Mouse (Mus musculus) liver, embryonic 13.5 days (tissue): Measurements from ENCODE around the gene Gm8439. TPM values are rescaled to one million over a fixed set of nuclear protein-coding genes. Genes with fewer than 3 reads are reported as not detected.

Experiments
- ATAC-seq: fragments of 200-750 bp; cut with Nextera tagmentation; 2 replicates; pipeline ENCODE4 v1.8.0; 2017; ENCODE audit warnings: low read depth, mild to moderate bottlenecking, moderate number of reproducible peaks, moderate library complexity
- DNase-seq: peaks from one replicate; pipeline ENCODE4 v3.0.0; 2022
- H3K27ac ChIP-seq: fragments of 300-500 bp; sonication (generic); 2 replicates; pipeline ENCODE4 v1.5.1; 2015; ENCODE audit warnings: moderate library complexity, mild to moderate bottlenecking, inconsistent platforms
- H3K27me3 ChIP-seq: fragments of 300-500 bp; sonication (generic); 2 replicates; pipeline ENCODE4 v1.6.1; 2015; ENCODE audit warnings: mild to moderate bottlenecking, inconsistent platforms
- H3K36me3 ChIP-seq: fragments of 300-500 bp; sonication (generic); 2 replicates; pipeline ENCODE4 v1.6.1; 2015; ENCODE audit warnings: mild to moderate bottlenecking, inconsistent platforms
- H3K4me1 ChIP-seq: fragments of 300-500 bp; sonication (generic); replicated peaks from 2 replicates; pipeline ENCODE4 v1.6.1; 2015; ENCODE audit warnings: inconsistent platforms
- H3K4me2 ChIP-seq: fragments of 300-500 bp; sonication (generic); 2 replicates; pipeline ENCODE4 v1.6.1; 2015; ENCODE audit warnings: inconsistent platforms, mild to moderate bottlenecking, moderate library complexity
- H3K4me3 ChIP-seq: fragments of 300-500 bp; sonication (generic); replicated peaks from 2 replicates; pipeline ENCODE4 v1.5.1; 2015; ENCODE audit warnings: mild to moderate bottlenecking, inconsistent platforms
- H3K9ac ChIP-seq: fragments of 300-500 bp; sonication (generic); 2 replicates; pipeline ENCODE4 v1.6.1; 2015; ENCODE audit warnings: mild to moderate bottlenecking, inconsistent platforms
- H3K9me3 ChIP-seq: fragments of 300-500 bp; sonication (generic); replicated peaks from 2 replicates; pipeline ENCODE4 v1.6.1; 2016; ENCODE audit warnings: inconsistent platforms
- WGBS: fragments of 180-500 bp; shearing (Covaris S2); methylation state at CpG from one replicate; pipeline ENCODE4 v1.1.7; 2015; ENCODE audit not compliant: insufficient replicate concordance; 5-methylcytosine and 5-hydroxymethylcytosine counted together
- polyA plus RNA-seq: library from polyadenylated mRNA; unstranded; fragments of >200 nt; fragmentation: Nextera tagmentation; extraction: Ambion mirVana; gene quantifications from 2 replicates; pipeline ENCODE4 v1.2.1, GENCODE M21; 2015

Gm8439 gene
- polyA plus RNA-seq, 1 experiment from 2014 or later, result not detected

DNA sequence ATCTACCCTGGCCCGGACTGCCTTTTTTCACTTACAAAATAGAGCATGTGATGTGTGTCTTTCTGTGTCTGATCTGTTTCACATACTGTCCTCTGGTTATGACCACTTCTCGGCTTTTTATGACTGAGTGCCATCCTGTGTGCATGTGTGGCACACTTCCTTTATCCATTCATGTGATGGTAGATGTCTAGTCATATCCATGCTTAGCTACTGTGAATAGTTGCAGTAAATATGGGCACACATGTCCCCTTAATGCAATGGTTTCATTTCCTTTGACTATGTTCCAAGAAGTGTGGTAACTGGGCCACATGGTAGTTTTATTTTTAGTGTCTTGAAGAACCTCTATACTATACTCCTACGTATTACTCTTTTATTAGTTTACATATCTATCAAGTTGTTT is 55.4 kb downstream of the Gm8439 start:
- 60% methylated on average over 3 of the region's 3 CpGs for WGBS

DNA sequence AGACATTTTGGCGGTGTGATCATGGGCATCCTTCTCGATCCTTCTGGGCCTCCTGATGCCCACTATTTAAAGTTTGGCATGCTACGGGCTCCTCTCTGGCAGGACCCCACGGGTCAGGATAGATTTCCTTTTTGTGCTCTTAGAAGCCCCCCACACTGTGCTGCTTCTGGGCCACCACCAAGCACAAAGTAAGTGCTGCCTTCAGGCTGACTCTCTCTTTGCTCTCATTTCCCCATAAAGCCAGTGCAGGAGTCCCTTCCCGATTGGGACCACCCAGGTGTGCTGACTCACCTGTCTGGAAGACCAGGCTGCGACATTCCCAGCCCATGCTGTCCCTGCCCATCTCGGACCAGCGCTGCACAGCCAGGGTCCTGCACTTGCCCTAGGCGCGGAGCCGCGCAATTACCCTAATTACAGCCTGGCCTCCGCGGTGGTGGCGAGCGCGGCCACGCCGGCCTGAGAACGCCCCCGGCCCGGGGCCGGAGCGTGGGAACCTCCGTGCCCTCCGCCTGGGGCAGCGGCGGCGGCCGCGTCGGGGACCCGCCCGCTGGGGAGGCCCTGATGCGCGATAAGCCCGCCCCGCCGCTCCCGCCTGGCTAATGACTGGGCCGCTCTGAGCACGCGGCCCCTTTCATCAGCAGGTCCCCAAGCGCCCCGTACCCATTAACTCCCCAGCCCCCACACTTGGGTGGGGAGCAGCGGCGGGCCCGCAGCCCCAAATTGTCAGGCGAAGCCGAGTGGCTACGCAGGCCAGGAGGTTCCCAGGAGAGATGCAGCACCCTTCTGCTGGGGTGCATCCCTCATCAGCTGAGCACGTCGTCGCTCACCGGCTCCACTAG is 61.0 kb downstream of the Gm8439 start:
- Histone ChIP-seq H3K27ac (no peak overlapping the region; the same call in 1 of the 2 replicates), H3K27me3 (peaks cover 52% of the 10 kb centered on the region), H3K4me3 (peak overlapping the region; percentile 66), H3K9ac (peak overlapping the region; percentile 82), H3K4me1 (peaks cover 33% of the 10 kb centered on the region), H3K36me3 (no peaks in the 10 kb centered on the region), H3K9me3 (no peaks in the 10 kb centered on the region), H3K4me2 (peak overlapping the region; percentile 97)
- ATAC-seq (peak; percentile 95), DNase-seq (peak; percentile 65)
- 3% methylated on average over 55 of the region's 55 CpGs for whole genome bisulfite sequencing

More for the DNA sequence above, 55.4 kb downstream of the Gm8439 start:
- DNase-seq (no peak), ATAC-seq (no peak)
- peaks cover 14% of the 10 kb centered on the region for H3K4me1 ChIP-seq
- H3K4me3 ChIP-seq, result no peak overlapping the region
- H3K9ac ChIP-seq, result no peak overlapping the region
- H3K9me3 ChIP-seq, result no peaks in the 10 kb centered on the region
- H3K27ac ChIP-seq, result no peak overlapping the region
- H3K27me3 ChIP-seq, result peaks cover 20% of the 10 kb centered on the region
- no peaks in the 10 kb centered on the region for H3K36me3 ChIP-seq
- no peak overlapping the region for H3K4me2 ChIP-seq

DNA sequence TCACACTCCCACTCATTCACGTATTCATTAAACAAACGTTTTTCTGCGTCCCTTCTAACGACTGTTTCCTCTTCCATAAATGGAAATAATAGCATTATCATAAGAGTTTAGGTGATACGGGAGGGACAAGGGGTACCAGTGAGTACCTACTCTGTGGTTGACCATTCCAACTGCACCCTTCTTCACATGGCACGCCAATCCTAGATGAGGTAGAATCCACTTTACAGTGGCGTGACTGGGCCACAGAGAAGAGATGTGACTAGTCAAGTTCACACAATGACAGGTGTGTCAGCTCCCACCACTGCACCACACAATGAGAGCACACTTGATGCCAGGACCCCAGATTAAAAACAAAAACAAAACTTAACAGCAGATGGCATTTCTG is 61.7 kb downstream of the Gm8439 start:
- peak overlapping the region; percentile 66 for H3K4me3 ChIP-seq
- ATAC-seq, result no peak
- no peak for DNase-seq
- H3K27me3 ChIP-seq, result peaks cover 52% of the 10 kb centered on the region
- H3K9ac ChIP-seq, result peak overlapping the region; percentile 82
- H3K27ac ChIP-seq, result no peak overlapping the region
- H3K9me3 ChIP-seq, result no peaks in the 10 kb centered on the region
- peaks cover 39% of the 10 kb centered on the region for H3K4me1 ChIP-seq
- 23% methylated on average over 7 of the region's 7 CpGs for WGBS
- no peaks in the 10 kb centered on the region for H3K36me3 ChIP-seq
- peak overlapping the region; percentile 97 for H3K4me2 ChIP-seq

DNA sequence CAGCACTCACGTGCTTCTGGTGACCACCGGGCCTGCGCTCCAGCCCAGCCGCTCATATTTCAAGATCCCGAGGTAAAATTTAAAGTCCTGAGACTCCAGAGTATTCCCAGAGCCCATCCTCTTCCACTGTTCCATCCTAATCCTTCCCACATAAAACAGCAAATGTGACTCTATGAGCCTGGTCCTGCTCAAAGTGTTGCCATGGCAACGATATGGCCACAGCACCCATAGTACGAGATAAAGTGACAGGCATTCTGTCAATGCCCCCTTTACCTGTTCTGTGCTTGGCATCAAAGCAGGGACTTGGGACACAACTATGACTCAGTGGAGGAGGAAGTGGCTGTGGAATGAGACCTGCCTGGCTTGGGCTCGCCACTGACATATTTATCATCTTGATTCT is 67.4 kb downstream of the Gm8439 start:
- DNase-seq (no peak), ATAC-seq (no peak)
- Histone ChIP-seq H3K9me3 (no peaks in the 10 kb centered on the region), H3K27ac (no peak overlapping the region), H3K27me3 (peaks cover 14% of the 10 kb centered on the region), H3K4me3 (no peak overlapping the region), H3K4me2 (no peak overlapping the region), H3K4me1 (peaks cover 6% of the 10 kb centered on the region), H3K9ac (no peak overlapping the region), H3K36me3 (no peaks in the 10 kb centered on the region)
- 77% methylated on average over 8 of the region's 8 CpGs for WGBS

Other genes starting within 250 kb of the Gm8439 start
- 12.8 and 13.3 TPM in 2 replicates for gene Scmh1, start 183.5 kb upstream of the Gm8439 start, polyA plus RNA-seq
- not detected in 2 replicates for gene Slfnl1, start 56.5 kb upstream of the Gm8439 start, polyA plus RNA-seq
- gene Ctps, start 18.5 kb upstream of the Gm8439 start, polyA plus RNA-seq, result 50.2 and 58.5 TPM in 2 replicates
- gene Cited4, start 77.8 kb downstream of the Gm8439 start, polyA plus RNA-seq, result 124 and 128 TPM in 2 replicates
- gene Kcnq4, start 159.9 kb downstream of the Gm8439 start, polyA plus RNA-seq, result 0.08 and 0.10 TPM in 2 replicates
- gene Nfyc, start 242.8 kb downstream of the Gm8439 start, polyA plus RNA-seq, result 54.1 and 60.4 TPM in 2 replicates